Mouse (Mus musculus): Measurements from ENCODE around the gene B020031M17Rik. TPM values are rescaled to one million over a fixed set of nuclear protein-coding genes. Genes with fewer than 3 reads are reported as not detected.

Gene B020031M17Rik
- total RNA-seq, 2 experiments from 2014 or later, result not detected

Other genes starting within 250 kb of the B020031M17Rik start
- gene Nim1k, start 194.9 kb downstream of the B020031M17Rik start, total RNA-seq (2021), result 1 to 10 TPM in 1 of 2 experiments, under 1 TPM in 1; 0.82 to 1.6 TPM
- gene Zfp131, start 159.9 kb downstream of the B020031M17Rik start, total RNA-seq (2021), result 10 to 100 TPM; 22.2 to 24.1 TPM
- gene AF067063, start 120.6 kb downstream of the B020031M17Rik start, total RNA-seq (2021), result not detected
- gene D13Ertd608e, start 114.8 kb downstream of the B020031M17Rik start, total RNA-seq (2021), result not detected
- not detected for gene Tcstv1, start 56.0 kb downstream of the B020031M17Rik start, total RNA-seq (2021)
- not detected for gene Gm21761, start 21.5 kb downstream of the B020031M17Rik start, total RNA-seq (2021)
- not detected for gene Gm36079, start 76.2 kb upstream of the B020031M17Rik start, total RNA-seq (2021)
- under 1 TPM; 0.13 to 0.22 TPM for gene Gm21188, start 101.4 kb upstream of the B020031M17Rik start, total RNA-seq (2021)
- not detected for gene Gm20767, start 189.4 kb upstream of the B020031M17Rik start, total RNA-seq (2021)
- not detected for gene Gm21818, start 221.6 kb upstream of the B020031M17Rik start, total RNA-seq (2021)

Measured in gastrocnemius, adult 2 months (tissue).